Mouse (Mus musculus) ES-Bruce4 (cell line): Measurements from ENCODE around the gene Noc2l. TPM values are rescaled to one million over a fixed set of nuclear protein-coding genes. Genes with fewer than 3 reads are reported as not detected.

ENCODE experiments used
- H3K27ac ChIP-seq: 2 replicates; pipeline ENCODE4 v1.5.1; 2012; ENCODE audit warnings: low read length, inconsistent platforms; ENCODE audit not compliant: insufficient read depth
- H3K27me3 ChIP-seq: 2 replicates; pipeline ENCODE4 v1.6.1; 2012; ENCODE audit warnings: mild to moderate bottlenecking, low read length, inconsistent platforms; ENCODE audit not compliant: control insufficient read depth, poor library complexity, insufficient read depth, severe bottlenecking
- H3K36me3 ChIP-seq: 2 replicates; pipeline ENCODE4 v1.6.1; 2012; ENCODE audit warnings: inconsistent platforms, mild to moderate bottlenecking, low read length, moderate library complexity; ENCODE audit not compliant: control insufficient read depth, poor library complexity, insufficient read depth, severe bottlenecking
- H3K4me1 ChIP-seq: one replicate; pipeline ENCODE4 v1.8.1; 2011; ENCODE audit warnings: low read length; ENCODE audit not compliant: control insufficient read depth, insufficient read depth
- H3K4me3 ChIP-seq: 2 replicates; pipeline ENCODE4 v1.5.1; 2011; ENCODE audit warnings: low read depth, mild to moderate bottlenecking, low read length
- H3K9ac ChIP-seq: 2 replicates; pipeline ENCODE4 v1.6.1; 2012; ENCODE audit warnings: low read depth, mild to moderate bottlenecking, inconsistent platforms; ENCODE audit not compliant: poor library complexity, severe bottlenecking
- H3K9me3 ChIP-seq: replicated peaks from 2 replicates; pipeline ENCODE4 v1.6.1; 2012; ENCODE audit warnings: mild to moderate bottlenecking, low read length, inconsistent platforms; ENCODE audit not compliant: control insufficient read depth, poor library complexity, insufficient read depth, severe bottlenecking
- CTCF ChIP-seq: IDR thresholded peaks from one replicate; pipeline ENCODE4 v1.8.1; 2011; ENCODE audit warnings: low read depth, low read length
- EP300 ChIP-seq: IDR thresholded peaks from 2 replicates; pipeline ENCODE4 v1.6.1; 2011; ENCODE audit warnings: low read depth, low read length; ENCODE audit not compliant: insufficient read depth
- POLR2A ChIP-seq: IDR thresholded peaks from one replicate; pipeline ENCODE4 v1.8.1; 2011; ENCODE audit warnings: low read length; ENCODE audit not compliant: insufficient read depth
- polyA plus RNA-seq: library from polyadenylated mRNA; stranded (reverse); fragments of >200 nt; gene quantifications from 2 replicates; pipeline ENCODE4 v1.2.4, GENCODE M21; 2011; ENCODE audit warnings: low read depth; ENCODE audit not compliant: missing spikeins, insufficient read depth, insufficient read length

Gene Noc2l
- polyA plus RNA-seq, 1 experiment = 138 TPM

GRCm38 (mm10) chr4:156227752-156228392 lies 7.9 kb upstream of the Noc2l start:
- TF ChIP-seq CTCF (no peak), POLR2A (no peak), EP300 (no peak)
- Histone ChIP-seq H3K9me3 (no peaks in the 10 kb centered on the region), H3K27ac (no peak overlapping the region), H3K36me3 (no peaks in the 10 kb centered on the region), H3K4me3 (peak overlapping the region; percentile 59), H3K27me3 (no peaks in the 10 kb centered on the region), H3K9ac (peak overlapping the region; percentile 16; the same call in 1 of the 2 replicates), H3K4me1 (no peaks in the 10 kb centered on the region)

GRCm38 (mm10) chr4:156228393-156229024 lies 7.3 kb upstream of the Noc2l start:
- peak overlapping the region; percentile 59 for H3K4me3 ChIP-seq
- no peaks in the 10 kb centered on the region for H3K27me3 ChIP-seq
- TF ChIP-seq EP300 (no peak), CTCF (no peak), POLR2A (no peak)
- H3K9me3 ChIP-seq = no peaks in the 10 kb centered on the region
- no peaks in the 10 kb centered on the region for H3K36me3 ChIP-seq
- no peaks in the 10 kb centered on the region for H3K4me1 ChIP-seq
- peak overlapping the region; percentile 16; the same call in 1 of the 2 replicates for H3K9ac ChIP-seq
- no peak overlapping the region for H3K27ac ChIP-seq

- peaks cover 16% of the 10 kb centered on the region for H3K36me3 ChIP-seq
- no peaks in the 10 kb centered on the region for H3K9me3 ChIP-seq
- H3K27ac ChIP-seq = no peak overlapping the region
- no peaks in the 10 kb centered on the region for H3K27me3 ChIP-seq
- H3K4me3 ChIP-seq = peak overlapping the region; percentile 82
- no peaks in the 10 kb centered on the region for H3K4me1 ChIP-seq
- H3K9ac ChIP-seq = peak overlapping the region; percentile 68
- TF ChIP-seq EP300 (no peak), POLR2A (no peak), CTCF (no peak)
Observed at GRCm38 (mm10) chr4:156234021-156234501, 1.7 kb upstream of the Noc2l start.

GRCm38 (mm10) chr4:156234701-156235213 lies 1.1 kb upstream of the Noc2l start, which contains the start of gene Plekhn1:
Gene Plekhn1, minus strand, starts transcription at chr4:156234857.
- Histone ChIP-seq H3K4me3 (peak within 1 kb of the TSS; percentile 82), H3K27ac (no peak within 1 kb of the TSS), H3K9me3 (no peaks in the 10 kb centered on the region), H3K9ac (peak within 1 kb of the TSS; percentile 93), H3K4me1 (no peaks in the 10 kb centered on the region), H3K27me3 (no peaks in the 10 kb centered on the region), H3K36me3 (peaks cover 23% of the 10 kb centered on the region)
- TF ChIP-seq EP300 = no peak
- no peak for TF ChIP-seq POLR2A
- no peak for TF ChIP-seq CTCF

GRCm38 (mm10) chr4:156235360-156235770 lies 445 bp upstream of the Noc2l start:
- Histone ChIP-seq H3K36me3 (peaks cover 30% of the 10 kb centered on the region), H3K4me1 (no peaks in the 10 kb centered on the region), H3K9ac (peak overlapping the region; percentile 93), H3K27me3 (no peaks in the 10 kb centered on the region), H3K4me3 (peak overlapping the region; percentile 78), H3K9me3 (no peaks in the 10 kb centered on the region), H3K27ac (no peak overlapping the region)
- TF ChIP-seq POLR2A = no peak
- TF ChIP-seq CTCF = no peak
- TF ChIP-seq EP300 = no peak
